Mouse (Mus musculus) neural tube, embryonic 11.5 days (tissue): ENCODE measurements around the gene Polr2e. TPM values are rescaled to one million over a fixed set of nuclear protein-coding genes. Genes with fewer than 3 reads are reported as not detected.

Experiments
- ATAC-seq: fragments of 200-750 bp; cut with Nextera tagmentation; 2 replicates; pipeline ENCODE4 v1.8.0; 2017; ENCODE audit warnings: moderate number of reproducible peaks, mild to moderate bottlenecking, moderate TSS enrichment, moderate library complexity; ENCODE audit not compliant: insufficient read depth, low FRiP score, low TSS enrichment
- DNase-seq: peaks from one replicate; pipeline ENCODE4 v3.0.0-alpha.2; 2015; ENCODE audit warnings: low spot score
- H3K27ac ChIP-seq: fragments of 300-500 bp; sonication (generic); 2 replicates; pipeline ENCODE4 v1.5.1; 2014; ENCODE audit warnings: low read depth, mild to moderate bottlenecking, low read length
- H3K27me3 ChIP-seq: fragments of 300-500 bp; sonication (generic); 2 replicates; pipeline ENCODE4 v1.6.1; 2014; ENCODE audit warnings: mild to moderate bottlenecking, low read length, mixed read lengths; ENCODE audit not compliant: control insufficient read depth, insufficient read depth
- H3K36me3 ChIP-seq: fragments of 300-500 bp; sonication (generic); 2 replicates; pipeline ENCODE4 v1.6.1; 2014; ENCODE audit warnings: mild to moderate bottlenecking, low read length, moderate library complexity, mixed read lengths; ENCODE audit not compliant: control insufficient read depth, insufficient read depth
- H3K4me1 ChIP-seq: fragments of 300-500 bp; sonication (generic); 2 replicates; pipeline ENCODE4 v1.6.1; 2014; ENCODE audit warnings: low read length, mixed read lengths; ENCODE audit not compliant: control insufficient read depth, insufficient read depth
- H3K4me2 ChIP-seq: fragments of 300-500 bp; sonication (generic); 2 replicates; pipeline ENCODE4 v1.6.1; 2014; ENCODE audit warnings: low read depth, mild to moderate bottlenecking, moderate library complexity
- H3K4me3 ChIP-seq: fragments of 300-500 bp; sonication (generic); 2 replicates; pipeline ENCODE4 v1.5.1; 2014; ENCODE audit warnings: low read depth, low read length
- H3K9ac ChIP-seq: fragments of 300-500 bp; sonication (generic); 2 replicates; pipeline ENCODE4 v1.6.1; 2014; ENCODE audit warnings: mild to moderate bottlenecking, low read length
- H3K9me3 ChIP-seq: fragments of 300-500 bp; sonication (generic); 2 replicates; pipeline ENCODE4 v1.6.1; 2016; ENCODE audit warnings: low read length; ENCODE audit not compliant: control insufficient read depth
- WGBS: fragments of 180-500 bp; shearing (Covaris S2); extraction: QIAGEN DNeasy Blood & Tissue Kit; methylation state at CpG from one replicate; pipeline ENCODE4 v1.1.7; 2014; 5-methylcytosine and 5-hydroxymethylcytosine counted together
- polyA plus RNA-seq: library from polyadenylated mRNA; unstranded; fragments of >200 nt; fragmentation: Nextera tagmentation; extraction: Ambion mirVana; gene quantifications from 2 replicates; pipeline ENCODE4 v1.2.1, GENCODE M21; 2014

Polr2e gene
- polyA plus RNA-seq, 1 experiment from 2014 or later: 222 TPM

- Histone ChIP-seq H3K27me3 (no peaks in the 10 kb centered on the region), H3K4me3 (no peak overlapping the region), H3K36me3 (no peaks in the 10 kb centered on the region), H3K4me2 (no peak overlapping the region), H3K9me3 (no peaks in the 10 kb centered on the region), H3K9ac (no peak overlapping the region), H3K4me1 (no peaks in the 10 kb centered on the region), H3K27ac (no peak overlapping the region)
- DNase-seq (no peak), ATAC-seq (no peak)
- WGBS: 57% methylated on average over 4 of the region's 4 CpGs
Observed at GRCm38 (mm10) chr10:80025044-80025347, 14.6 kb downstream of the Polr2e start.

GRCm38 (mm10) chr10:80024229-80025043, 15.2 kb downstream of the Polr2e start:
- no peaks in the 10 kb centered on the region for H3K36me3 ChIP-seq
- peaks cover 3% of the 10 kb centered on the region; the same call in 1 of the 2 replicates for H3K4me1 ChIP-seq
- H3K4me2 ChIP-seq: no peak overlapping the region
- H3K9me3 ChIP-seq: no peaks in the 10 kb centered on the region
- H3K4me3 ChIP-seq: no peak overlapping the region
- 81% methylated on average over 15 of the region's 15 CpGs for WGBS
- H3K9ac ChIP-seq: no peak overlapping the region
- H3K27me3 ChIP-seq: peaks cover 5% of the 10 kb centered on the region; the same call in 1 of the 2 replicates
- no peak overlapping the region for H3K27ac ChIP-seq
- no peak for DNase-seq
- no peak for ATAC-seq

GRCm38 (mm10) chr10:80023758-80024157, 15.8 kb downstream of the Polr2e start:
- WGBS: 88% methylated on average over 5 of the region's 5 CpGs
- Histone ChIP-seq H3K4me1 (peaks cover 3% of the 10 kb centered on the region; the same call in 1 of the 2 replicates), H3K9me3 (no peaks in the 10 kb centered on the region), H3K27ac (no peak overlapping the region), H3K4me3 (no peak overlapping the region), H3K27me3 (peaks cover 7% of the 10 kb centered on the region; the same call in 1 of the 2 replicates), H3K36me3 (no peaks in the 10 kb centered on the region), H3K4me2 (no peak overlapping the region), H3K9ac (no peak overlapping the region)
- DNase-seq (no peak), ATAC-seq (no peak)

- H3K4me3 ChIP-seq: no peak overlapping the region
- no peaks in the 10 kb centered on the region for H3K9me3 ChIP-seq
- no peak overlapping the region for H3K27ac ChIP-seq
- no peaks in the 10 kb centered on the region for H3K36me3 ChIP-seq
- H3K4me1 ChIP-seq: peaks cover 3% of the 10 kb centered on the region; the same call in 1 of the 2 replicates
- DNase-seq (no peak), ATAC-seq (no peak)
- no peak overlapping the region for H3K4me2 ChIP-seq
- H3K27me3 ChIP-seq: peaks cover 7% of the 10 kb centered on the region; the same call in 1 of the 2 replicates
- 93% methylated on average over 8 of the region's 8 CpGs for WGBS
- H3K9ac ChIP-seq: no peak overlapping the region
Observed at GRCm38 (mm10) chr10:80022806-80023205, 16.8 kb downstream of the Polr2e start.

DNA sequence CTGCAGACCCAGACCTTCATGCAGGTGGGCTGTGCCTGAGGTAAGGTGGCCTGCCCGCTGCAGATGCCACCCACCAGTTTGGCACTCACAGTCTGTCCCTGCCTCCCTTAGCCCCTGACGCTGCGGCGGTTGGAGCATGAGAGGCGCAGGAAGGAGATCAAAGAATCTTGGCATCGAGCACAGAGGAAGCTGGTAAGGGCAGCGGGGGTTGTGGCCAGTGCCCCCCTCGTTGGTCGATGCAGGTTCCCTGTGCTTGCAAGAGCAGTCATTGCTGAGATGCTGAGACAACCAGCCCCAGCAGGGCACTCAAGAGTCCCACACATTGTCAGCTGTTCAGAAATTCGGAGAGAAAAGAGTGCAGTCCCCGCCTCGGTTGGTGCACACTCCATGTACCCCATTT, 17.4 kb downstream of the Polr2e start:
- no peak for ATAC-seq
- H3K4me3 ChIP-seq: no peak overlapping the region

GRCm38 (mm10) chr10:80021320-80021641, 18.3 kb downstream of the Polr2e start:
- no peak for ATAC-seq
- H3K9ac ChIP-seq: no peak overlapping the region
- peaks cover 7% of the 10 kb centered on the region; the same call in 1 of the 2 replicates for H3K27me3 ChIP-seq
- WGBS: 90% methylated on average over 12 of the region's 13 CpGs
- no peak overlapping the region for H3K4me3 ChIP-seq
- H3K36me3 ChIP-seq: no peaks in the 10 kb centered on the region
- no peak overlapping the region for H3K4me2 ChIP-seq
- no peak for DNase-seq
- no peaks in the 10 kb centered on the region for H3K9me3 ChIP-seq
- no peak overlapping the region for H3K27ac ChIP-seq
- peaks cover 3% of the 10 kb centered on the region; the same call in 1 of the 2 replicates for H3K4me1 ChIP-seq

More for the DNA sequence above, 17.4 kb downstream of the Polr2e start:
- Histone ChIP-seq H3K4me2 (no peak overlapping the region), H3K36me3 (no peaks in the 10 kb centered on the region), H3K9me3 (no peaks in the 10 kb centered on the region), H3K27ac (no peak overlapping the region), H3K27me3 (peaks cover 7% of the 10 kb centered on the region; the same call in 1 of the 2 replicates), H3K9ac (no peak overlapping the region), H3K4me1 (peaks cover 3% of the 10 kb centered on the region; the same call in 1 of the 2 replicates)
- whole genome bisulfite sequencing: 92% methylated on average over 12 of the region's 12 CpGs
- DNase-seq: no peak

- ATAC-seq (no peak), DNase-seq (no peak)
- peaks cover 3% of the 10 kb centered on the region; the same call in 1 of the 2 replicates for H3K4me1 ChIP-seq
- no peaks in the 10 kb centered on the region for H3K36me3 ChIP-seq
- H3K27me3 ChIP-seq: peaks cover 9% of the 10 kb centered on the region
- H3K4me2 ChIP-seq: no peak overlapping the region; the same call in 1 of the 2 replicates
- H3K9me3 ChIP-seq: no peaks in the 10 kb centered on the region
- H3K9ac ChIP-seq: no peak overlapping the region
- H3K4me3 ChIP-seq: no peak overlapping the region
- WGBS: 87% methylated on average over 18 of the region's 18 CpGs
- H3K27ac ChIP-seq: no peak overlapping the region
Observed at GRCm38 (mm10) chr10:80020603-80021319, 18.8 kb downstream of the Polr2e start.

- Histone ChIP-seq H3K27ac (no peak overlapping the region), H3K4me1 (peaks cover 3% of the 10 kb centered on the region; the same call in 1 of the 2 replicates), H3K27me3 (peaks cover 15% of the 10 kb centered on the region), H3K4me2 (peak overlapping the region; percentile 15), H3K9me3 (no peaks in the 10 kb centered on the region), H3K9ac (no peak overlapping the region), H3K36me3 (no peaks in the 10 kb centered on the region), H3K4me3 (peak overlapping the region; percentile 21; the same call in 1 of the 2 replicates)
- ATAC-seq (no peak), DNase-seq (no peak)
- 24% methylated on average over 11 of the region's 11 CpGs for WGBS
Observed at GRCm38 (mm10) chr10:80020191-80020590, 19.4 kb downstream of the Polr2e start.
